Mouse (Mus musculus): ENCODE results near the gene Olfr54. TPM values are rescaled to one million over a fixed set of nuclear protein-coding genes. Genes with fewer than 3 reads are reported as not detected.
"Not testable (repeated sequence)": the region's sequence is repeated elsewhere in the genome, so short reads cannot be mapped to it uniquely, and the experiment has no call there.

Olfr54 gene
- polyA plus RNA-seq, 1 experiment = not detected

GRCm38 (mm10) chr11:51032851-51033250 is 18.8 kb downstream of the Olfr54 start:
- TF ChIP-seq POLR2A (IDR thresholded peaks at IDR 0.05; ENCODE audit: insufficient read length, low read depth) (no peak), CEBPB (IDR thresholded peaks at IDR 0.05; ENCODE audit: insufficient read depth, poor library complexity, severe bottlenecking) (no peak), MYOD1 (IDR thresholded peaks at IDR 0.05; ENCODE audit: control insufficient read depth in 1 of 3, insufficient read length in 2 of 3, low read depth in 2 of 3) (no peak)

GRCm38 (mm10) chr11:51034141-51034540 is 20.1 kb downstream of the Olfr54 start:
- H3K4me3 ChIP-seq; H3ac ChIP-seq (ENCODE audit: control insufficient read depth, insufficient read length); H3K79me2 ChIP-seq (ENCODE audit: control insufficient read depth, insufficient read depth); H3K36me3 ChIP-seq (ENCODE audit: control insufficient read depth, insufficient read depth); H3K4me2 ChIP-seq (ENCODE audit: low read depth); H3K27me3 ChIP-seq (ENCODE audit: control insufficient read depth, insufficient read depth, insufficient read length): not testable (repeated sequence)

More at GRCm38 (mm10) chr11:51032851-51033250, 18.8 kb downstream of the Olfr54 start:
- Histone ChIP-seq H3K4me3 (no peak overlapping the region), H3K27me3 (ENCODE audit: control insufficient read depth, insufficient read depth, insufficient read length) (no peaks in the 10 kb centered on the region), H3K79me2 (ENCODE audit: control insufficient read depth, insufficient read depth) (no peaks in the 10 kb centered on the region), H3K36me3 (ENCODE audit: control insufficient read depth, insufficient read depth) (no peaks in the 10 kb centered on the region), H3ac (ENCODE audit: control insufficient read depth, insufficient read length) (no peak overlapping the region), H3K4me2 (ENCODE audit: low read depth) (no peak overlapping the region)

GRCm38 (mm10) chr11:51035951-51036350 is 21.9 kb downstream of the Olfr54 start:
- TF ChIP-seq REST (IDR thresholded peaks at IDR 0.05; ENCODE audit: insufficient read depth, insufficient read length) (no peak), POLR2A (IDR thresholded peaks at IDR 0.05; ENCODE audit: insufficient read length, low read depth) (no peak), MYOD1 (IDR thresholded peaks at IDR 0.05; ENCODE audit: control insufficient read depth in 1 of 3, insufficient read length in 2 of 3, low read depth in 2 of 3) (no peak)
- Histone ChIP-seq H3K27me3 (ENCODE audit: control insufficient read depth, insufficient read depth, insufficient read length) (no peaks in the 10 kb centered on the region), H3K79me2 (ENCODE audit: control insufficient read depth, insufficient read depth) (no peaks in the 10 kb centered on the region), H3K4me2 (ENCODE audit: low read depth) (no peak overlapping the region), H3K4me3 (no peak overlapping the region), H3ac (ENCODE audit: control insufficient read depth, insufficient read length) (no peak overlapping the region), H3K36me3 (ENCODE audit: control insufficient read depth, insufficient read depth) (no peaks in the 10 kb centered on the region)

GRCm38 (mm10) chr11:51044776-51045175 is 30.7 kb downstream of the Olfr54 start:
- not testable (repeated sequence) for H3ac ChIP-seq (ENCODE audit: control insufficient read depth, insufficient read length); H3K27me3 ChIP-seq (ENCODE audit: control insufficient read depth, insufficient read depth, insufficient read length); H3K4me2 ChIP-seq (ENCODE audit: low read depth); H3K4me3 ChIP-seq; H3K36me3 ChIP-seq (ENCODE audit: control insufficient read depth, insufficient read depth); H3K79me2 ChIP-seq (ENCODE audit: control insufficient read depth, insufficient read depth)

GRCm38 (mm10) chr11:51047809-51048208 is 33.8 kb downstream of the Olfr54 start, which contains the start of gene Olfr1375:
Gene Olfr1375 (plus strand): TSS chr11:51048109.
- not testable (repeated sequence) for H3K36me3 ChIP-seq (ENCODE audit: control insufficient read depth, insufficient read depth); H3K4me2 ChIP-seq (ENCODE audit: low read depth); H3K4me3 ChIP-seq; H3ac ChIP-seq (ENCODE audit: control insufficient read depth, insufficient read length); H3K27me3 ChIP-seq (ENCODE audit: control insufficient read depth, insufficient read depth, insufficient read length); H3K79me2 ChIP-seq (ENCODE audit: control insufficient read depth, insufficient read depth)

GRCm38 (mm10) chr11:51051678-51052077 is 37.6 kb downstream of the Olfr54 start:
- TF ChIP-seq TCF3 (IDR thresholded peaks at IDR 0.05; ENCODE audit: insufficient read length, low read depth) = no peak
- TF ChIP-seq POLR2AphosphoS2 (IDR thresholded peaks at IDR 0.05; ENCODE audit: insufficient read length, low read depth) = no peak
- no peak for TF ChIP-seq USF1 (IDR thresholded peaks at IDR 0.05; ENCODE audit: low read depth)
- no peak for TF ChIP-seq REST (IDR thresholded peaks at IDR 0.05; ENCODE audit: insufficient read depth, insufficient read length)
- no peak for TF ChIP-seq E2F4 (IDR thresholded peaks at IDR 0.05; ENCODE audit: insufficient read depth)
- TF ChIP-seq CEBPB (IDR thresholded peaks at IDR 0.05; ENCODE audit: insufficient read depth, poor library complexity, severe bottlenecking) = no peak
- TF ChIP-seq MAX (IDR thresholded peaks at IDR 0.05; ENCODE audit: low read depth) = no peak
- TF ChIP-seq MYOG (IDR thresholded peaks at IDR 0.05; ENCODE audit: control insufficient read depth in 1 of 3, insufficient read depth in 1 of 3, insufficient read length in 2 of 3, low read depth in 2 of 3) = no peak
- TF ChIP-seq POLR2A (IDR thresholded peaks at IDR 0.05; ENCODE audit: insufficient read length, low read depth) = no peak
- TF ChIP-seq TCF12 (IDR thresholded peaks at IDR 0.05; ENCODE audit: insufficient read depth, poor library complexity, severe bottlenecking) = no peak
- TF ChIP-seq MYOD1 (IDR thresholded peaks at IDR 0.05; ENCODE audit: control insufficient read depth in 1 of 3, insufficient read length in 2 of 3, low read depth in 2 of 3) = no peak
- no peak for TF ChIP-seq SRF (IDR thresholded peaks at IDR 0.05; ENCODE audit: control insufficient read depth, insufficient read length, low read depth)
- Histone ChIP-seq H3ac (ENCODE audit: control insufficient read depth, insufficient read length) (no peak overlapping the region), H3K79me2 (ENCODE audit: control insufficient read depth, insufficient read depth) (no peaks in the 10 kb centered on the region), H3K36me3 (ENCODE audit: control insufficient read depth, insufficient read depth) (no peaks in the 10 kb centered on the region), H3K4me3 (no peak overlapping the region), H3K27me3 (ENCODE audit: control insufficient read depth, insufficient read depth, insufficient read length) (no peaks in the 10 kb centered on the region), H3K4me2 (ENCODE audit: low read depth) (no peak overlapping the region)

GRCm38 (mm10) chr11:51053230-51053629 is 39.2 kb downstream of the Olfr54 start:
- Histone ChIP-seq H3ac (ENCODE audit: control insufficient read depth, insufficient read length) (no peak overlapping the region), H3K79me2 (ENCODE audit: control insufficient read depth, insufficient read depth) (no peaks in the 10 kb centered on the region), H3K27me3 (ENCODE audit: control insufficient read depth, insufficient read depth, insufficient read length) (no peaks in the 10 kb centered on the region), H3K36me3 (ENCODE audit: control insufficient read depth, insufficient read depth) (no peaks in the 10 kb centered on the region), H3K4me3 (no peak overlapping the region), H3K4me2 (ENCODE audit: low read depth) (no peak overlapping the region)
- no peak for TF ChIP-seq SRF (IDR thresholded peaks at IDR 0.05; ENCODE audit: control insufficient read depth, insufficient read length, low read depth)
- no peak for TF ChIP-seq POLR2AphosphoS2 (IDR thresholded peaks at IDR 0.05; ENCODE audit: insufficient read length, low read depth)
- no peak for TF ChIP-seq TCF12 (IDR thresholded peaks at IDR 0.05; ENCODE audit: insufficient read depth, poor library complexity, severe bottlenecking)
- no peak for TF ChIP-seq MAX (IDR thresholded peaks at IDR 0.05; ENCODE audit: low read depth)
- TF ChIP-seq E2F4 (IDR thresholded peaks at IDR 0.05; ENCODE audit: insufficient read depth) = no peak
- TF ChIP-seq MYOG (IDR thresholded peaks at IDR 0.05; ENCODE audit: control insufficient read depth in 1 of 3, insufficient read depth in 1 of 3, insufficient read length in 2 of 3, low read depth in 2 of 3) = no peak
- TF ChIP-seq POLR2A (IDR thresholded peaks at IDR 0.05; ENCODE audit: insufficient read length, low read depth) = no peak
- TF ChIP-seq MYOD1 (IDR thresholded peaks at IDR 0.05; ENCODE audit: control insufficient read depth in 1 of 3, insufficient read length in 2 of 3, low read depth in 2 of 3) = no peak
- TF ChIP-seq USF1 (IDR thresholded peaks at IDR 0.05; ENCODE audit: low read depth) = no peak
- TF ChIP-seq CEBPB (IDR thresholded peaks at IDR 0.05; ENCODE audit: insufficient read depth, poor library complexity, severe bottlenecking) = no peak
- no peak for TF ChIP-seq TCF3 (IDR thresholded peaks at IDR 0.05; ENCODE audit: insufficient read length, low read depth)
- TF ChIP-seq REST (IDR thresholded peaks at IDR 0.05; ENCODE audit: insufficient read depth, insufficient read length) = no peak

Data from myocyte (in vitro differentiated cells).